Comparison of ENCODE assay signal across 8 mouse cellular contexts in the genomic region with DNA sequence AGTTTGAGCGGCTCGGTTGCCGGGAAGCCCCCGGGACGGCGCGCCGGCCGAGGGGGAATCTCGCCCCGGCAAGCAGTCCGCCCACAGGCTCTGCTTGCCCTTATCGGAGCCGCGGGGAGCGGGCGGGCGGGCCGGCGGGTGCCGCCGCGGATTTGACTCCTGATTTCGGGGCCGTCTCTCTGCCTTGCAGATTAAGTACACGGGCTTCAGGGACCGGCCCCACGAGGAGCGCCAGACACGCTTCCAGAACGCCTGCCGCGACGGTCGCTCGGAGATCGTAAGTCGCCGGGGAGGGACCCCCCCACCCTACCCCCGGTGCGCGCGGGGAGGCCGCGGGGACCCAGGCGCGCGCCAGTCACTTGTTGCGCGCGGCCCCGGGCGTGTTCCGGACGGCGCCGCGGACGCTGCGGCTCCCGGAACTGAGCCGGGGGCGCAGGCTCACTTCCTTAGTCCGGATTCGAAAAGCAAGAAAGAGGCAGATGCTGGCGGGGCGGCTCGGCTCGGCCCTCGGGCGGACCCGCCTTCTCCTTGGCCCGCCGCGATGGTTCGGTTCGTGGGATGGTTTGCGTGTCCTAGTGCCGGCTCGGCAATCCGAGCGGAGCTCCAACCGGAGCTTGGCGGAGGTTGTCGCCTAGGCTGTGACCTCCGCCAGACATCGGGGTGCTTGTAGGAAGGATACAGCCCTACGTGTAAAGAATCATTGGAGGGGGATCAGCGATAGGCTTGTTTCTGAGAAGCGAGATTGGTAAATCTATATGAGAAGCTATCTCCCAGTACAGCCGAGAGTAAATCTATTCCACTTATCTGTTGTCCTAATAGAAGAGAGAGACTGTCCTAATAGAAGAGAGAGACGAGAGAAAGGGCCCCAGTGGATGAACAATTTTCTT. TPM values are rescaled to one million over a fixed set of nuclear protein-coding genes. Genes with fewer than 3 reads are reported as not detected.
DNase-seq lines count a peak whose midpoint lies in the region; ATAC-seq lines count a peak whose summit lies in the region.

No protein-coding gene starts in this region.

- H3K4me2 ChIP-seq in embryonic facial prominence, embryonic 11.5 days (ENCODE audit: low read depth, low read length): peak overlapping the region; percentile 43
- H3K4me2 ChIP-seq in kidney, embryonic 14.5 days (replicated peaks; ENCODE audit: low read depth, low read length): peak overlapping the region; percentile 70
- H3K4me2 ChIP-seq in liver, embryonic 12.5 days: peak overlapping the region; percentile 94

- H3K36me3 ChIP-seq in embryonic facial prominence, embryonic 11.5 days (replicated peaks; ENCODE audit: control insufficient read depth, insufficient read depth, low read depth, low read length): no peaks in the 10 kb centered on the region; the same call in 1 of the 2 replicates
- peaks cover 7% of the 10 kb centered on the region; the same call in 1 of the 2 replicates for H3K36me3 ChIP-seq in kidney, embryonic 14.5 days (ENCODE audit: control insufficient read depth, insufficient read depth, low read length)
- H3K36me3 ChIP-seq in liver, embryonic 12.5 days: peaks cover 5% of the 10 kb centered on the region
- no peaks in the 10 kb centered on the region; the same call in 1 of the 2 replicates for H3K36me3 ChIP-seq in splenic B cell, adult 2 months (ENCODE audit: control insufficient read depth, insufficient read depth, low read length, poor library complexity, severe bottlenecking)

- no peaks in the 10 kb centered on the region for H3K4me1 ChIP-seq in embryonic facial prominence, embryonic 11.5 days (ENCODE audit: control insufficient read depth, insufficient read depth, low read length)
- H3K4me1 ChIP-seq in kidney, embryonic 14.5 days (ENCODE audit: control insufficient read depth, insufficient read depth, low read length): peaks cover 16% of the 10 kb centered on the region; the same call in 1 of the 2 replicates
- H3K4me1 ChIP-seq in liver, embryonic 12.5 days: peaks cover 21% of the 10 kb centered on the region

- peak overlapping the region; percentile 97 for H3K4me3 ChIP-seq in embryonic facial prominence, embryonic 11.5 days (ENCODE audit: low read depth, low read length)
- peak overlapping the region; percentile 93 for H3K4me3 ChIP-seq in kidney, embryonic 14.5 days (ENCODE audit: low read length)
- peak overlapping the region; percentile 69 for H3K4me3 ChIP-seq in liver, embryonic 12.5 days

- DNase-seq in layer of hippocampus, adult 11-12 months (ENCODE audit: low spot score): peak; percentile 55
- no peak for DNase-seq in layer of hippocampus, adult 9-10 months (ENCODE audit: low spot score)
- DNase-seq in embryonic facial prominence, embryonic 11.5 days (ENCODE audit: low spot score): peak; percentile 69
- peak; percentile 72 to 78 for DNase-seq in heart, adult 9 months (ENCODE audit: low spot score in 2 of 2)
- peak; percentile 43 to 64 for DNase-seq in natural killer cell, adult 2 months (ENCODE audit: low spot score in 2 of 2)
- peak; percentile 71 for DNase-seq in splenic B cell, adult 2 months (ENCODE audit: low read depth, low spot score)

- peak; percentile 20; the same call in 1 of the 2 replicates for ATAC-seq in embryonic facial prominence, embryonic 11.5 days (replicated peaks; ENCODE audit: insufficient number of reproducible peaks, low FRiP score, low TSS enrichment, low read depth)
- peak; percentile 33 for ATAC-seq in kidney, embryonic 14.5 days (ENCODE audit: low FRiP score, low TSS enrichment)
- ATAC-seq in liver, embryonic 12.5 days: peak; percentile 28

- H3K27me3 ChIP-seq in embryonic facial prominence, embryonic 11.5 days (ENCODE audit: control insufficient read depth, insufficient read depth, low read length): no peaks in the 10 kb centered on the region
- H3K27me3 ChIP-seq in kidney, embryonic 14.5 days (ENCODE audit: control insufficient read depth, insufficient read depth, low read length): no peaks in the 10 kb centered on the region
- peaks cover 47% of the 10 kb centered on the region for H3K27me3 ChIP-seq in liver, embryonic 12.5 days (replicated peaks)
- H3K27me3 ChIP-seq in splenic B cell, adult 2 months (ENCODE audit: control insufficient read depth, insufficient read depth, low read length, poor library complexity, severe bottlenecking): no peaks in the 10 kb centered on the region

- H3K9me3 ChIP-seq in embryonic facial prominence, embryonic 11.5 days (replicated peaks; ENCODE audit: control insufficient read depth, low read length): no peaks in the 10 kb centered on the region
- no peaks in the 10 kb centered on the region for H3K9me3 ChIP-seq in kidney, embryonic 14.5 days (ENCODE audit: control insufficient read depth, low read length)
- no peaks in the 10 kb centered on the region for H3K9me3 ChIP-seq in liver, embryonic 12.5 days (replicated peaks)

- WGBS in embryonic facial prominence, embryonic 11.5 days: under 1% methylated on average over 91 of the region's 92 CpGs
- WGBS in kidney, embryonic 14.5 days: under 1% methylated on average over 88 of the region's 92 CpGs
- WGBS in liver, embryonic 12.5 days (ENCODE audit: insufficient replicate concordance): 1% methylated on average over 92 of the region's 92 CpGs

- peak overlapping the region; percentile 99 for H3K9ac ChIP-seq in embryonic facial prominence, embryonic 11.5 days (replicated peaks; ENCODE audit: low read length)
- H3K9ac ChIP-seq in kidney, embryonic 14.5 days (ENCODE audit: low read depth, low read length): peak overlapping the region; percentile 99
- H3K9ac ChIP-seq in liver, embryonic 12.5 days: peak overlapping the region; percentile 70

- H3K27ac ChIP-seq in embryonic facial prominence, embryonic 11.5 days (replicated peaks; ENCODE audit: low read depth, low read length): peak overlapping the region; percentile 99
- H3K27ac ChIP-seq in kidney, embryonic 14.5 days (ENCODE audit: low read depth, low read length): peak overlapping the region; percentile 99
- peak overlapping the region; percentile 84 for H3K27ac ChIP-seq in liver, embryonic 12.5 days

RNA-seq across cellular contexts. Expression of gene Cbfb, which starts 0.9 kb away (rescaled TPM):
- polyA plus RNA-seq in embryonic facial prominence, embryonic 11.5 days (2014; fragmentation: Nextera tagmentation; extraction: Ambion mirVana): 119 and 139 TPM in 2 replicates
- polyA plus RNA-seq in kidney, embryonic 14.5 days (2014; fragmentation: Nextera tagmentation; extraction: Ambion mirVana): 73.9 and 96.5 TPM in 2 replicates
- 19.1 and 19.6 TPM in 2 replicates for polyA plus RNA-seq in liver, embryonic 12.5 days (2016; fragmentation: Nextera tagmentation; extraction: Ambion mirVana)

RNA-seq across cellular contexts. Expression of gene Ces4a, which starts 39.8 kb away (rescaled TPM):
- not detected in 2 replicates for polyA plus RNA-seq in embryonic facial prominence, embryonic 11.5 days (2014; fragmentation: Nextera tagmentation; extraction: Ambion mirVana)
- polyA plus RNA-seq in kidney, embryonic 14.5 days (2014; fragmentation: Nextera tagmentation; extraction: Ambion mirVana): not detected in 2 replicates
- polyA plus RNA-seq in liver, embryonic 12.5 days (2016; fragmentation: Nextera tagmentation; extraction: Ambion mirVana): not detected in 2 replicates

RNA-seq across cellular contexts. Expression of gene D230025D16Rik, which starts 53.6 kb away (rescaled TPM):
- 30.8 and 31.5 TPM in 2 replicates for polyA plus RNA-seq in embryonic facial prominence, embryonic 11.5 days (2014; fragmentation: Nextera tagmentation; extraction: Ambion mirVana)
- 18.3 and 28.8 TPM in 2 replicates for polyA plus RNA-seq in kidney, embryonic 14.5 days (2014; fragmentation: Nextera tagmentation; extraction: Ambion mirVana)
- 16.7 and 18.8 TPM in 2 replicates for polyA plus RNA-seq in liver, embryonic 12.5 days (2016; fragmentation: Nextera tagmentation; extraction: Ambion mirVana)

Comparison
In these comparisons a context has a peak if more than half of its experiments do, and no peak if none do; other contexts are left out.
1. H3K4me2 ChIP-seq: peak in every context shown above with its lines; median percentile 94 in liver, embryonic 12.5 days; 70 in kidney, embryonic 14.5 days; 43 in embryonic facial prominence, embryonic 11.5 days.